Mouse (Mus musculus): Measurements from ENCODE around the gene Rps19.
"Not testable (repeated sequence)": the region's sequence is repeated elsewhere in the genome, so short reads cannot be mapped to it uniquely, and the experiment has no call there.

Rps19 gene

DNA sequence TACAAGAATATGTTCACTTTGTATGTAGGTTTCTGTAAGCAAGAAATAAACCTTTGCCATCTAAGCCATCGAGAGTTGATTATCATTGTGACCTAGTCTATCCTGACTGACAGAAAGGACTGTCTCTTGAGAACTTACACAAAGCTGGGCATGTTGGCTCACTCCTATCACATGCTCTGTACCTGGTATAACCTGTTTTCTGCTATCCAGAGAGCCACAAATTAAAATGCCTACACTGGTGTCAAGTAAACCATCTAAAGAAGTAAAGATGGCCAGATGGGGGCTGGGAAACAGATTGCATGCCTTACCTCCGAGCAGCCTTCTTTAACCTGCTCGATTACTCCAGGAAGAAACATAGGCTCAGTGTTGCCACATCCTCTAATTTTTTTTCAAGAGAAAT is 6.6 kb upstream of the Rps19 start:
- no peak for DNase-seq

DNA sequence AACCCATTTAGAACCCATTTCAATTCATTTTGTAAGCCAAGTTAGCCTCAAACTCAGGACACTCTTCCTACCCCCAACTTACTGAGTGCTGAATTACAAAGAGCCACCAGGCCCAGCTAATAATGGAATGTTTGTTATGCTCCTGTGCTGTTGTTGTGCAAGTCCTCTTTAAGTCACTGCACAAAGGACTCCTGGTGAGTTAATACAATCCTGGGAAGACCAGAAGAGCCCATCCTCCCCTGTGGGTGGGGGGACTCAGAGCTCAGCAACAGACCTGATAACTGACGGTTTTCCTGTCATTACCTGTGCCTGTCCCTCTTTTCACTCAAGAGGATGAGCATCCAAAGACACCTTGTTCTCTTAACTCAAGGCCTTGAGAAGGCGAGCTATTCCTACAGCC is 4.6 kb upstream of the Rps19 start:
- no peak for DNase-seq

DNA sequence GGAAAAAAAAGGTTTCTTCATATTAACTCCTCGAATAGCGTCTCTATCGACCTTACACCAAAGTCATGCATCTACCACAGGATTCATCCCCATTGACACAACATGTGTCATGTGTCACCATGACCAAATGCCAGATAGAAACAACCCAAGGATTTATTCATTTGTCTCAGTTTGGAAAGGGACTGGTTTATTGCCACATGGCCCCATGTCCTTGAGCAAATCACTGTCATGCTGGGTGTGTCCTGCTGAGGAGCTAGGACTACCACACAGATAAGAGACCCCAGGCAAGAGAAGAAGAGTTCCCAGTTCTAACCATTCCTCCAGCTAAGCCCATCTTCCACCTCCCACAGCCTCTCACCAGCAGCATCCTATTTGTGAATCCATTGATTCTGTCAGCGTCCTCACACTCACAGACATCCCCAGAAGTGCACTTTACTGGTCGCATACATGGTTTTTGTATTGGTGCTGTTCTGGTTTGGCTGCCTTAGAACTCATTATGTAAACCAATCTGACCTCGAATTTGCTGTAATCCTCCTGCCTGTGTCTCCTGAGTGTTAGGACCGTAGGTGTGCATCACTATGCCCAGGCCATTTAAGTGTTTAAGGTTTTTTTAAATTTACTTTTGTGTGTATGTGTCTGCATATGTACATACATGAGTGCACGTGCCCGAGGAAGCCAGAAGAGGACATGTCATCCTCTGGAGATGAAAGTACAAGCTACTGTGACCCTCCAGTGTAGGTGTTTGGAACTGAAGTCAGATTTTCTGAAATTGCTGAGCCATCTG is 1.6 kb upstream of the Rps19 start:
- DNase-seq = peak; percentile 57

DNA sequence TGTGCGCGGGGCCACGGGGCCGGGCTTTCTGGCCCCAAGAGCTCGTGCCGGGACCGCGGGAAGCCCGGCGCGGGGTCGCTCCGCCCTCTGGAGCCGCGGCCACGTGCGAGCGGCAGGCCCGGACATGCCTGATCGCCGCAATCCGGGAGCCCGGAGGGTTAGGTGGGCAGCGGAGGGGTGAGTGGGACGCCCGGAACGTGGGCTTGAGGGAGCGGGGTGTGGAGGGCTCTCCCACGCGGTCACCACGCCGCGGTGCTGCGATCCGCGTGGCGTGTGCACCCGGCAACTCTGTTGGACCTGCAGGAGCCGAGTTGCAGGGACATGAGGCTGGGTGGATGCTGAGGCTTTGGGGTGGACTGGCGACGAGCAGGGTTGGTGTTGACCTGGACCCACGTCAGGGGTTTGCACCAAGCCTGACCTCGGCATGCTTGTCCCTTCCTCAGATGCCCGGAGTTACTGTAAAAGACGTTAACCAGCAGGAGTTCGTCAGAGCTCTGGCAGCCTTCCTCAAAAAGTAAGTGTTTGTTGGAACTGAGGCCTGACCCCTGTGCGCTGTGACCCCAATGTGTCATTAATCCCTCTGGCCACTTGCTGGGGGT is 621 bp downstream of the Rps19 start:
- peak; percentile 84 for DNase-seq

DNA sequence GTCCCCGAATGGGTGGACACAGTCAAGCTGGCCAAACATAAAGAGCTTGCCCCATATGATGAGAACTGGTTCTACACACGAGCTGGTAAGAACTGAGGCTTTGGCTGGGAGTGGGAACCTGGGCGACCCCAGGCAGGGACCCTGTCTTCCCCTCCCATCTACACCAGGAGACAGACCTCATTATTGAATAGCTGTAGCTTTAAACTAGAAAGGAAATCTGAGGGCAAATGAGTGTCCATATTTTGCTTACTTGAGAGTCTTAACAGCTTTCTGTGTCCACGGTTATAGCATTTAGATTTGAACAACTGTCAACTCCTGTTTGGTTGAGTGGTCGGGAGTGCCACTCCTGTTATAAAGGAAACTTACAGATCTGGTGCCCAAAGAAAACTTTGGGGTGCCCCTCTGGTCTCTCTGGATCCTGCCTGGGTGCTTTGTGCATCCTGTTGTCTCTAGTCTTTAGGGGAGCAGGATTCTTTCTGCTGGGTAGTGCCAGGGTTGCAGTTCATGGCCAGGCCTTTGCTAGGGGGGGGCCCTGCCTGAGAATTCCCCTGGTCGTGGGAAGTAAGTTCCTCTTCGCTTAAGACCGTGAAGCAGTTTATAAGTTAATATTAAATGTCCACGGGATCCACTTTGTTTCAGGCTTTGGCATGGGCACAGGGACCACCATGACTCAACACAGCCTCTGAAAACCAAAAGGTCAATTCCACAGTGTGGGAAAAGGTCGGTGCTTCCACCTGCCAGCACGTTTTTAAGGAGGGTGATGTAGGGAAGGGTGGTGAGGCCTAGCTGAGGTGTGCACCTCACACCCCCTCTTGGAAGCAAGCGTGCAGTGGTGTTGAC is 1.5 kb downstream of the Rps19 start:
- no peak for DNase-seq

DNA sequence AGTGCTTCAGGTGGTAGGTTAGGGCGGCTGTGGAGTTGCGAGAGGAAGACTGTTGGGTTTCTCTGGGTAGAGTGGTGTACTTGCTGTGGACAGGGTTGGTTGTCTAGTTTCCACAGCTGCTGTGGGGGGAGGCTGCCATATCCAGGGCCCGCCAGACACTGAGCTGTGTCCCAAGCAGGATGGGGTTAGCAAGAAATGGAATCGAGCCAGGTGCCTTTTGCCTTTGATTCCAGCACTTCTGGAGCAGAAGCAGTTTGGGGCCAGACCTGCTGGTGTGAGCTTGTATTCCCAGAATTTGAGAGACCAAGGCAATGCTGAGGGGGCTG is 2.1 kb downstream of the Rps19 start:
- DNase-seq = peak; percentile 65

DNA sequence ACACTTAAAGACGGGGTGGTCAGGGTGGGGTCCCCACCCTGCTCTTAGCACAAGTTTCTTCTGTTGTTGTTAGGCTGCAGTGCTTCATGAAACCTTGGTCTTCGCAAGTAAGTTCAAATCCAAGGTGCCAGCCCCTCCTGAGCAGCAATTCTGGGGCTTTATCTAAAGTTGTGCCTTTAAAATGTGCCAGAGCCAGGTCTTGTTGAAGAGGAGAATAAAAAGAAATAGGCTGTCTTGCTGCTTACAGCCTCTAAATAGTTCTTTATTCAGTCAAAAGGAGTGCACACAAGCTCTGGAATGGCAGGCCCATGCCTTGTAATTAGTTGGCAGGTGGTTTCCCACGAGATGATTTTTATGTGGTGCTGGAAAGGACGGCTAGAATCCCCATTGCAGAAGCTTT is 2.9 kb downstream of the Rps19 start:
- no peak for DNase-seq

DNA sequence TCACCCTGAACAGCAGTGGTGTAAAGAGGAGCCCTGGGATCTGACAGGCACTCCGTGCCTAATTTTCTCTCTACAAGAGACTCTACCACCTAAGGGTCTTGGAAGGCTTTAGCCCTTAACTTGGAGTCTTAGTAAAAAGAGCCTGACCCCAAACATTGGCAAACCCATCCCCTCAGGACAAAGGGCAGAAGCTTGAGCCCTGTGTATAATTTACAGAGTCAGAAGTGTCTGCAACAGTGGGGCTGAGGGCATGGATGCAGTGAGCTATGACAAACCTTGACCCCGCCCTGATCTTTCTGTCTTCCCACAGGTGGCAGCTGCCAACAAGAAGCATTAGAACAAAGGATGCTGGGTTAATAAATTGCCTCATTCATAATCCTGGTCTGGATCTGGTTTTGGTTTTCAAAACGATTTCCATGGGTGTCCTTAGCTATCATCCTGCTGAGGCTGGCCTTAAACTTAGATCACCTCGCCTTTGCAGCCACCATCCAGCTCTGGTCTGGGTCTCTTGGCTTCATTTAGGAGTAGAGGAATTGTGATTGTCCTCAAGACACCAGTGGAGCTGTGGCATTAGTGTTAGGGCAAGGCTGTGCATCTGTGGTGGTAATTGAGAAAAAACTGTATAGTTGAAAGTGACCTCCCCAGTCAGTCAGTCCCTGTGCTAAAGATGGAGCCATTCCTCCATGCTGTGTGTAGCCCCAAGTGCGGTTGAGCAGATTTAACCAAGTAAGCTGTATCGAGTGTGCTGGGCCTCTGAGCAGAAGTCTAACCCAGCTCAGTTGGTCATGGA is 5.5 kb downstream of the Rps19 start:
- no peak for DNase-seq

DNA sequence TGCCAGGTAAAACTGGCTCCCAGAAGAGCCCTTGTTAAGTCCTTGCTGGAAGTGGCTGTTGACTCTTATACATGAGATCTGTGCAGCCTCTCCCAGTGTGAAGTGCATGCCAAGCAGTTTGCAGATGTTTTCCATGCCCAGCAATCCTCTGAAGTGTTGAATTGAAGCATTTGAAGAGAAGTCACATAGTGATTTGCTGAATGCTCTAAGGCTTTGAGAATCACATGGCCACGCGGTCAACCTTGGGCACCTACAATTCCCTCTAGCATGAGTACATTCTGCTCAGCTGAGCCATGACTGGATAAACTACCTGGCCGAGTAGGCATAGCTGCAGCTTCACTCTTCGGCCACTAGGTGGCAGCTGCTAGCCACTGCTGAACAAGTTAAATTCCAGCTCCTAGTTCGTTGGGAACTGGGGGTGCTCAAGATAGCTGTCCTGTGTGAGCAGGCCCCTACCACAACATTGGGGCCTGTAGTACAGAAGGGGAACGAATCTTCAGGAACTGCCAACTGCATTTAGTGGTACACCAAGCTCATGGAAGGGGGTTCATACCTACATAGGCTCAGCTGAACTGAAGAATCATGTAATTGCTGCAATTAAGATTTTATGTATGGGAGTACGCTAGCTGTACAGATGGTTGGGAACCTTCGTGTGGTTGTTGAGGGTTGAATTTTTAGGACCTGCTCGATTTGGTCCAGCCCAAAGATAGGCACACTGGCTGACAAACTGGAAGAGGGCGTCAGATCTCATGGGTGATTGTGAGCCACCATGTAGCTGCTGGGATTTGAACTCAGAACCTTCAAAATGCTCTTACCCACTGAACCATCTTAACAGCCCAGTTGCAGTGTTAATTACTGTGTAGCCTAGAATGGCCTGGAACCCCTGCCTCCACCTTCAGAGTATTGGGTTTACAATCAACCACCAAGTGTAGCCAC is 6.4 kb downstream of the Rps19 start:
- DNase-seq = peak; percentile 71

DNA sequence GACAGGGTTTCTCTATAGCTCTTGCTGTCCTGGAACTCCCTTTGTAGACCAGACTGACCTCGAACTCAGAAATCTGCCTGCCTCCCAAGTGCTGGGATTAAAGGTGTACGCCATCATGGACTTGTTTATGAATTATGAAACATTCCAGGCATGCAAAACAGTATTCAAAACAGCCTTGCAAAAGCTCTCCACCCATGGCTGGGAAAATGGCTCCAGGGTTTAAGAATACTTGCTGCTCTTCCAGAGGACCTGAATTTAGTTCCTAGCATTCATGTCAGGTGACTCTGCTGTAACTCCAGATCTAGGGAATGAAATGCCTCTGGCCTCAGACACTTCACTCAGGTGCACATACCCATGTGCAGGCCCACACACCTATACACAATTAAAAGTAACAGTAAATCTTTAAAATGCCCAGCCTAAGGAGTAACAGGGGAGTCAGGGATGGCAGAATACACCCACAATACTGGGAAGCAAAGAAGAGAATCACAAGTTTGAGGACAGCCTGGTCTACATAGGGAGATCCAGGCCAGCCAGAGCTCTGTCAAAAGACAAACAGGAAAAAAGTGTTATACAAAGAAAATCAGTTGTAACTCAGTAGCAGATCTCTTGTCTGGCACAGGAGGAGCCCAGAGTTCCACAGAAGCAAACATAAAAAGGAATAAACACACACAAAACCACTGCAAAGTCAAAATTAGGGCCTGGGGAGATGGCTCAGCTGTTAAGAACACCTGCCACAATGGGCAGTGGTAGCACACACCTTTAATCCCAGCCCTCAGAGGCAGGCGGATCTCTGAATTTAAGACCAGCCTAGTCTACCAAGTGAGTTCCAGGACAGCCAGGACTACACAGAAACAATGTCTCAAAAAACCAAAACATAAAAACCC is 7.3 kb downstream of the Rps19 start:
- DNase-seq = no peak

DNA sequence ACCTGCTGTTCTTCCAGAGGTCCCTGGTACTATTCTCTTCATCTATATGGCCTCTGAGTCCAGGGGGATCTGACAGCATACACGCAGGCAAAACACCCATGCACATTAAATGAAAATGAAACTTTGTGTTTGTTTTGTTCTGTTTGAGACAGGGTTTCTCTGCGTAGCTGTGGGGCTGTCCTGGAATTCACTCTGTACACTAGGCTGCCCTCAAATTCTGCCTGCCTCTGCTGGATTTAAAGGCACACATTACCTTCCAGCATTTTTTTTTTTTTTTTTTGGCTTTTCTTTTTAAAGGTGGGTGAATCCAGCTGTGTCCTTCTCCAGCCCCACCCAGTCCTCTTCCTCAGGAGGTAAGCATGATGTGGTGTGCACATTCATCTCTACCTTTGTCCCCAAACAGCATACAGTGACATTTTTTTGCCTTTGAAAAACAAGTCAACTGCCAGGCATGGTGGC is 8.0 kb downstream of the Rps19 start:
- peak; percentile 2 for DNase-seq

DNA sequence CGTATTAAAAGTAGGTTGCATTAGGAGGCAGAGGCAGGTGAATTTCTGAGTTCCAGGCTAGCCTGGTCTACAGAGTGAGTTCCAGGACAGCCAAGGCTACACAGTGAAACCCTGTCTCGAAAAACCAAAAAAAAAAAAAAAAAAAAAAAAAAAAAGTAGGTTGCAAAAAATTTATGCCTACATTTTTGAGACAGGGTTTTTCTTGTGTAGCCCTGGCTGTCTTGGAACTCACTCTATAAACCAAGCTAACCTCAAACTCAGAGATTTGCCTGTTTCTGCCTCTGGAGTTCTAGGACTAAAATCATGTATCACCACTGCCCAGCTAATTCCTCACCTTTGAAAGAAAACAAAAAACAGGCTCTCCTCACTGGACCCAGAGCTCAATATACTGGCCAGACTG is 11.6 kb downstream of the Rps19 start:
- not testable (repeated sequence) for DNase-seq

DNA sequence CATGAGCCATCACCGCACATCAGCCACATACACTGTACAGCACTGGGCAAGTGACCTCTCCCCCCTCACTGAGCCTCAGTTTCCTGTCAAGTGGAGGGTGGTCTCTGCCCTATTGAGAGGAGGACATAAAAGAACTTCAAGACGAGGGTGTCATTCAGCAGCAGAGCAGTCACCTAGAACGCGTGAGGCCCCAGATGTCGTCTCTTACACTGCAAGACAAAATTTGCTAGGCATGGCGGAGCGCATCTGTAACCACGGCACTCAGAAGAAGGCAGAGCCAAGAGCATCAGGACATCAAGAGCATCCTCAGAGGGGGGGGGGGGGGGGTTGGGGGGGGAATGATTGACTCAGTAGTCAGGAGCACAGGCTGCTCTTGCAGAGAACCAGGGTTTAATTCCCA is 12.1 kb downstream of the Rps19 start:
- no peak for DNase-seq

DNA sequence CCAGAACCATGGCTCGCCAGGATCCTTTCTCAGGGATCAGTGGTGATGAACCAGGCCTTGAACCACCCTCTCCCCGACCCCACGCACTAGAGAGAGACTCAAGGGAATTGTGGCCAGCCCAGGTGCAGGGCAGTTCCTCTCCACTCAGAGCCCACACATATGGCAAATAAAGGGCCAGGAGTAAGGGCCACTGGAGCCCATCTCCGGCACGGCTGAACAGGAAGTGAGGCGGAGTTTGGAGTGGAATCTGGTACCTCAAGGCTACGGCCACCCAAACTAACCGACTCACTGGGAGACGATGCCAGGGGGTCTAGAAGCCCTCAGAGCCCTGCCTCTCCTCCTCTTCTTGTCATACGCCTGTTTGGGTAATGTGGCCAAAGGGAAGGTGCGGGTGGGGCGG is 13.1 kb downstream of the Rps19 start, which contains the start of gene Cd79a:
Cd79a (plus strand) TSS at position 158 of the 400 bp plus-strand sequence.
- DNase-seq = no peak

DNA sequence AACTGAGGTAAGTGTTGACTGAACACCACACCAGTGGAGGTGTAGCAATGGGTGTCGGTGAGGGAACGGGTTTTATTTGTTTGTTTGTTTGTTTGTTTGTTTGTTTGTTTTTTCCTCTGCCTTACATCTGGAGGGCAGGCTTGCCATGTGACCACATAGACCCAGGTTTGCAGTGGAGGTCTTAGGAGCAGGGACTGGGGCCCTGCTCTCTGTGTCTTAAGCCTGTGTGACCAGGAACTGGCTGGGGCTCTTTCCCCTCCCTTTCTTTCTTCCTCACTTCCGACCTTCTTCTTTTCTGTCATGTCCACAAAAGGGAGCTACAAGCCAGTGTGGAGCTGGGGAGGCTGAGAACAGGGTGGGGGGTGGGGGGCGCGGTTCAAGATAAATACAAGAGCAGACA is 13.8 kb downstream of the Rps19 start:
- no peak for DNase-seq

DNA sequence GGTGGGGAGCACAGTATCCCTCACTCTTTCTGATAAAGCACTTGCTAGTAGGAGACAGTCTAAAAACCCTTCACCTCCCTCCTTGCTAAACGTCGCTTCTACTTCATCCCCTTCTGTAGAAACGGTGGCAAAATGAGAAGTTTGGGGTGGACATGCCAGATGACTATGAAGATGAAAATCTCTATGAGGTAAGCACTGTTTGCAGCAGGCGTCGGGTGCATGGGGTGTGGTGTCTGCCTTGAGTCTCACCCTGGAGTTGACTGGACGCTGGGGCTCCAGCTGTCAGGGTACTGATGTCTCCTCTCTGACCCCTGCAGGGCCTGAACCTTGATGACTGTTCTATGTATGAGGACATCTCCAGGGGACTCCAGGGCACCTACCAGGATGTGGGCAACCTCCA is 16.9 kb downstream of the Rps19 start:
- DNase-seq = no peak

DNA sequence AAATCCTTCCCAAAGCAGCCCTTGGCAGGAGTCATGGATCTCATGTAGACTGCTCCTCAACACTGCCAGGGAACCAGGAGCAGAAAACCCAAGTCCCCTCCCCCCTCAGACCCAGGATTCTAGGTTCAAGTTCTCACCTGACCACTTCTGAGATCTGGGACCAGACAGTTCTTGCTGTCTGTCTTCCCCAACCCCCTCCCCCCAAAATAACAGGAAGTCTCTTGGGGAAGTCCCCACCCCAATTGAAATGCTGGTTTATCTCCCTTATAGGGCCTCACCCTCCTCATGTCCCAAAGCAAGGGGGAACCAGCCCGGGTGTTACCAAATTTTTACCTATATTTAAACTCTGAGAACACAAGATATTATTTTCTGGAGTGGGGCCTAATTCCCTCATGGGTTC is 17.7 kb downstream of the Rps19 start:
- no peak for DNase-seq

DNA sequence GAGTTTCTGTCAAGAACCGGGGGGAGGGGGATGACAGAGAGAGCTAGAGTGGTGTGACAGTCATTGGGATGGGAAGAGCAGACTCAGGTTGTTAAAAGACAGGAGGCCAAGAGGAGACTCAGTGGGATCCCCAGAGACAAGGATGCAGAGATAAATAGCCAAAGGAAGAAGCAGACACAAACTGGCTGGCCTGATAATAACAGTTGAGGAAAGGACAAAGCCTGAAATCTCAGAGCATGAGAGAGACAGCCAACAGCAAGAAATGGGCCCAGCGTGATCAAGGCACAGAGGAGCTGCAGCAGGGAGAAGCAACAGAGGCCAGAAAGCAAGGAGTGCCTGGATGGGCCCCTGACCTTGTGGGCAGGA is 18.1 kb downstream of the Rps19 start:
- no peak for DNase-seq

DNA sequence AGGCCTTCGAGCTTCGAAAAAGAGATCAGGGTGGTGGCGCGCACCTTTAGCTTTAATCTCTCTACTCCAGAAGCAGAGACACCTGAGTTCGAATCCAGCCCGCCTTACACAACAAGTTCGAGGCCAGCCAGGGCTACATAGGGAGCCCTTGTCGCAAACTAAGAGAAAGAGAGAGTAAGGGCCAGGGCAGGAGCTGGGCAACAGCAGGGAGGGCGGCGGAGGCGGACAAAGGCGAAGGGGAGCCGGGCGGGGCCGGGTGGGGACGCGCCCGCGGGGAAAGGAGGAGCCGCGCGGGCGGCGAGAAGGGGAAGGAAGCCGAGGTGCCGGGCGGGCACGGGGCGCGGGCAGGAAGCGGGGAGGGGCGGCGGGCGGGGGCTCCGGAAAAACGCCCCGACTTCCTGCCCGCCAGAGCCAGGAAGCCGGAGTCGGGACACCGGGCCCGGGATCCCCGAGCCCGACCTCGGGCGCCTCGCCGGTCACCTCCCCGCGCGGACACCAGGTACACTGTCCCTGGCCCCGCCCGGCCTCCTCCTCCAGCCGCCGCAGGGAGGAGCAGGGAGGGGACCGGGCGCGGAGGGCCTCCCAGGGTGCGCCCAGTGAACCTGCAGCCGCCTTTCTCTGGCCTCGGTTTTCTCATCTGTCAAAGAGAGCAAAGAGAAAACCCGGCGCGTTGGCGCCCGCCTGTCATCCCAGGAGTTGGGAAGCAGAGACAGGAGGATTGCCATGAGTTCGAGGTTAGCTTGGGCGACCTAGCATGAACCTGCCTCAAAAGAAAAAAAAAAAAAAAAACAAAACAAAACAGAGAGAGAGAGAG is 18.7 kb downstream of the Rps19 start, which contains the start of gene Arhgef1:
Arhgef1 (plus strand) TSS at position 283 of the 814 bp plus-strand sequence.
- DNase-seq = peak; percentile 70

DNA sequence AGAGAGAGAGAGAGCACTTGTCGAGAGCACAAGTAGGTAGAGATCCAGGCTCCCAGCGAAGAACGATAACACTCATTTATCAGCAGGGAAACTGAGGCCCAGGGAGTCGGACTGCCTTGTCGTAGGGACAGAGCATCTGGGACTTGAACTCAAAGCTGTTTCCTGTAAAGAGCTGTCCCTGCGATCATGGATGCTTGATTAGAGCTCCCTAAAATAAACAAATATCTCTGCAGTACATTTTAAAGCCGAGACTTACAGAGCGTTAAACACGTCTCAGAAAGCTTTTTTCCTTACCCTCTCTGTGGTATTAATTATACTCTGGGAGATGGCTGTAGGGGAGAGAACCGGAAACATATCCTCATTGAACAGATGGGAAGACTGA is 19.3 kb downstream of the Rps19 start:
- no peak for DNase-seq

Measured in cerebellum, adult 9-11 months (tissue).